Mouse (Mus musculus) embryo, embryonic 10 days (tissue): ENCODE measurements around the gene Cab39l.

Source experiments
- DNase-seq: peaks from one replicate; pipeline ENCODE4 v3.0.0-alpha.2; 2015; ENCODE audit warnings: low spot score

Gene Cab39l

GRCm38 (mm10) chr14:59506139-59506538, 65.4 kb downstream of the Cab39l start:
- DNase-seq: no peak

- no peak for DNase-seq
These were observed 73.2 kb downstream of the Cab39l start for GRCm38 (mm10) chr14:59513922-59514444.

- no peak for DNase-seq
These were observed 85.1 kb downstream of the Cab39l start for GRCm38 (mm10) chr14:59525843-59526242.

GRCm38 (mm10) chr14:59530801-59531200, 90.0 kb downstream of the Cab39l start:
- no peak for DNase-seq

GRCm38 (mm10) chr14:59532986-59533385, 92.2 kb downstream of the Cab39l start:
- DNase-seq: no peak

GRCm38 (mm10) chr14:59533908-59534307, 93.1 kb downstream of the Cab39l start:
- no peak for DNase-seq

GRCm38 (mm10) chr14:59537829-59538432, 97.2 kb downstream of the Cab39l start:
- DNase-seq: no peak

- no peak for DNase-seq
These were observed 99.5 kb downstream of the Cab39l start for GRCm38 (mm10) chr14:59540230-59540629.

GRCm38 (mm10) chr14:59540761-59541160, 100.0 kb downstream of the Cab39l start:
- DNase-seq: no peak

GRCm38 (mm10) chr14:59543158-59543826, 102.5 kb downstream of the Cab39l start:
- DNase-seq: no peak

- DNase-seq: no peak
These were observed 103.2 kb downstream of the Cab39l start for GRCm38 (mm10) chr14:59543956-59544355.

GRCm38 (mm10) chr14:59546162-59546880, 105.5 kb downstream of the Cab39l start:
- no peak for DNase-seq

- DNase-seq: peak; percentile 14
These were observed 106.8 kb downstream of the Cab39l start for GRCm38 (mm10) chr14:59547530-59547929.

GRCm38 (mm10) chr14:59548532-59548931, 107.8 kb downstream of the Cab39l start:
- DNase-seq: no peak

- no peak for DNase-seq
These were observed 108.3 kb downstream of the Cab39l start for GRCm38 (mm10) chr14:59549106-59549505.

GRCm38 (mm10) chr14:59550841-59551240, 110.1 kb downstream of the Cab39l start:
- no peak for DNase-seq

GRCm38 (mm10) chr14:59551956-59552355, 111.2 kb downstream of the Cab39l start:
- peak; percentile 35 for DNase-seq

GRCm38 (mm10) chr14:59554025-59554424, 113.3 kb downstream of the Cab39l start:
- peak; percentile 18 for DNase-seq

GRCm38 (mm10) chr14:59555018-59555417, 114.2 kb downstream of the Cab39l start:
- DNase-seq: no peak

- DNase-seq: peak; percentile 78
These were observed 115.3 kb downstream of the Cab39l start for GRCm38 (mm10) chr14:59555928-59556531.

- no peak for DNase-seq
These were observed 116.3 kb downstream of the Cab39l start for GRCm38 (mm10) chr14:59557071-59557470.

GRCm38 (mm10) chr14:59557886-59558285, 117.1 kb downstream of the Cab39l start:
- DNase-seq: no peak
